Mouse (Mus musculus) testis, adult 2 months (tissue): Measurements from ENCODE around the gene Gm3336.

Experiments used
- CTCF ChIP-seq: fragments of 200-500 bp; IDR thresholded peaks from 2 replicates; pipeline ENCODE4 v1.5.1; 2012; ENCODE audit warnings: low read depth, mild to moderate bottlenecking, inconsistent platforms, low read length, moderate library complexity; ENCODE audit not compliant: control insufficient read depth, insufficient read depth, insufficient replicate concordance
- POLR2A ChIP-seq: fragments of 200-500 bp; IDR thresholded peaks from 2 replicates; pipeline ENCODE4 v1.6.1; 2012; ENCODE audit warnings: low read depth, mild to moderate bottlenecking, inconsistent platforms, low read length, moderate library complexity; ENCODE audit not compliant: control insufficient read depth

DNA sequence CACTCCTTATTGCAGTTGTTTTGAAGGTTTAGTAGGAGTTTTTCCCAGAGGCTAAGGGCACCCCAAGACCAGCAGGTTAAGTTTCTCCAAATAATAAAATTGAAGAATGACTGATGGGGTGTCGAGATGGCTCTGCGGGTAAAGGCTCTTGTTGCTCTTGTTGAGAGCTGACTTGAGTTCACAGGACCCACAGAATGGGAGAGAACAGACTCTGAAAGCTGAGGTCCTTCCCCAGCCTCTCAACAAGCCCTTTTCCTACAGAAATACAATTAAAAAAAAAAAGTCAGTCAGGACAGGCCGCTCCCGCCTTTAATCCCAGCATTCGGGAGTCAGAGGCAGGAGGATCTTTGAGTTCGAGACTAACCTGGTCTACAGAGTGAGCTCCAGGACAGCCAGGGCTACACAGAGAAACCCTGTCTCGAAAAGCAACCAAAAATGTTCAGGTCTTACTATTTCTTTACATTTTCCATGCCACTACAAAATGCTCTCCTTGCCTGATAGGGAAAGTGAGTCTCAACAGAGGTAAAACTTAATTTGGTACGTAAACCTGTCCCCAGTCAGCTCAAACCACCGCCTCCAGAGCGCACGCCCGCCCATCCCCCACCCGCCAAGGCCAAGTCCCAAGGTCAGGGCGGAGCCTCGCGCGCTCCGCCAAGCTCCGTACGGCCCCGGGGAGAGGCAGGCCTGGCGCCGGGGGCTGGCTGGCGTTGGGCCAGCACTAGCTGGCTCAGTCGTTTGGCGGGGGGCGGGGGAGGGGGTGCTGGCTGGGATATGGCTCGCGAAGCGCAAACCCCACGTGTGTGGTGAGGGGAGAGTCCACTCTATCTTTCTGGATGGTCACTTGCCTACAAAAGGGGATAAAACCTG is 22.1 kb upstream of the Gm3336 start:
- TF ChIP-seq CTCF: no peak
- TF ChIP-seq POLR2A: peak; percentile 13; the same call in 1 of the 2 replicates
